Mouse (Mus musculus) lung, adult 2 months (tissue): ENCODE measurements around the gene Ctnnd1.

Source experiments
- CTCF ChIP-seq: fragments of 200-500 bp; IDR thresholded peaks from 2 replicates; pipeline ENCODE4 v1.5.1; 2011; ENCODE audit warnings: mild to moderate bottlenecking, low read length, control low read depth; ENCODE audit not compliant: insufficient read depth
- POLR2A ChIP-seq: fragments of 200-500 bp; IDR thresholded peaks from 2 replicates; pipeline ENCODE4 v1.6.1; 2011; ENCODE audit warnings: low read depth, mild to moderate bottlenecking, control low read depth, low read length, borderline replicate concordance; ENCODE audit errors: extremely low read depth

DNA sequence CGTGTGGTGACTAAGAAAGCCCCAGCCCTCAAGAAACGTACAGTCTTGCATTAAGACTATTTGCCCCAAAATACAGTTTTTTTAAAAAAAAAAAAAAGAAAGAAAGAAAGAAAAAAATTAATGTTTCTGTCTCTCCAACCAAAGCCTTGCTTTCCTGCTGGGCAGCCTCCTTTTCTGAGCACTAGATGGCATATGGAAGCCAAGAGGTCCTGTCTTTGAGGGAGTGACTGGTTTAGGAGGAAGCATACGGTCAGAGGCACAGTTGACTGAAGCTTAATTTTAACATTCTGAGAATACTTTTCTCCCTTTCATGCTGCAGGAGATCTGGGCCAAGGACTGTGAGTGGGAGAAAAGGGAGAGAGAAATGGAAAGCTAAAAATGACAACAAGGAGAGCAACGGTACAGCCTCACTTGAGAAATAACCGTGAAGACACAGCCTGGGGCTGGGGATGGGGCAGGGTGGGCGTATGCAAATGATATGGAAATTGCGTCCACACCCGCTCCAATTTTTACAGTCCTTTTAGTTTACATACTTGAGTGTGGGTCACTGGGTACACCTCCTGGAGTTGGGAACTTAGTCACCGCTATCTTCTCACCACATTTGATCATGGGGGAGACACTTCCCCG, 93.6 kb downstream of the Ctnnd1 start:
- TF ChIP-seq CTCF, result 0 out of 2 replicates have a peak, but pooled peaks have one; percentile 19
- no peak for TF ChIP-seq POLR2A
